Mouse (Mus musculus): ENCODE measurements around the gene Wfdc6b. TPM values are rescaled to one million over a fixed set of nuclear protein-coding genes. Genes with fewer than 3 reads are reported as not detected.

Gene Wfdc6b
- polyA plus RNA-seq, 1 experiment from 2014 or later = not detected

DNA sequence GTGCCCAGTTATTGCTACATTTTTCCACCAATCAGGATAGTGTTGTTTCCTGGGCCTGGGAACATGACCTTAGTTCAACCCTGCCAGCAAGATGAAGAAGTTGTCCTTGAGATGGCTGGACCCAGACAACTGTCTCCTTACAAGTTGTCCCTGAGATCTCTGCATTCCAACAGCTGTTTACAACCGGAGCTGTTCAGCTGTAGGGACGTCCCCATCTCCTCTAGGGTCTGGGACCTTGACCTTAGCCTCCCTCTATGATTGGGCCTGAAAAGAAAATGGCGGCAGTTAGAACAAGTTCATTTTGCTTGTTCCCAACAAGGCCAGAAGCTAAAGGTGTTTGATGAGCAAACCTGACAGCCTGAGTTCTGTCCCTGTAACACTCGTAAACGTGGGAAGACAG lies 5.7 kb downstream of the Wfdc6b start:
- 68% methylated on average over 5 of the region's 5 CpGs for WGBS
- Histone ChIP-seq H3K27me3 (replicated peaks; ENCODE audit: low read depth, poor library complexity, severe bottlenecking) (no peaks in the 10 kb centered on the region), H3K4me1 (no peaks in the 10 kb centered on the region), H3K36me3 (replicated peaks) (no peaks in the 10 kb centered on the region), H3K27ac (replicated peaks) (no peak overlapping the region), H3K9me3 (no peaks in the 10 kb centered on the region), H3K4me3 (no peak overlapping the region)
- no peak for DNase-seq (ENCODE audit: low spot score)

- DNase-seq (ENCODE audit: low spot score) = no peak
- Histone ChIP-seq H3K27me3 (replicated peaks; ENCODE audit: low read depth, poor library complexity, severe bottlenecking) (no peaks in the 10 kb centered on the region), H3K4me3 (no peak overlapping the region), H3K27ac (replicated peaks) (no peak overlapping the region), H3K36me3 (replicated peaks) (no peaks in the 10 kb centered on the region), H3K9me3 (no peaks in the 10 kb centered on the region), H3K4me1 (no peaks in the 10 kb centered on the region)
- 81% methylated on average over 4 of the region's 4 CpGs for WGBS
Observed at GRCm38 (mm10) chr2:164621775-164622174, 8.5 kb downstream of the Wfdc6b start.

DNA sequence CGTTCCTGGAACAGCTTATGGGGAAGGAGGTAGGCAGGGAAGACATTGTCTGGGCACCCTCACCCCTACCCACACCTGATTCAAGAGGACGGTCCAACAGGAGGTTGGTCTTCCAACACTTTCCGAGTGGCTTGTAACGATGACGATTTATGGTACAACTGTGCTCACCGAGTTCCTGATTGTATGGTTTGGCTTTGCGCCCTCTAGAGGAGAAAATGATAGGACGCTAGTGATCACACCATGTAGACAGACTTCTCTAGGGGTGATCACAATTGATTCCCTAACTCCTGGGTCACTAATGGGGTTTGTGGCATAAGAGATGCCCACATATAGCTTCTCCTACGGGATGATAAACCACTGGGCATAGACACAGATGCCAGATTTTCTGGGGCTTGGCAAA lies 21.9 kb downstream of the Wfdc6b start:
- H3K4me3 ChIP-seq = no peak overlapping the region
- no peaks in the 10 kb centered on the region for H3K27me3 ChIP-seq (replicated peaks; ENCODE audit: low read depth, poor library complexity, severe bottlenecking)
- no peak for DNase-seq (ENCODE audit: low spot score)
- 76% methylated on average over 9 of the region's 9 CpGs for WGBS
- H3K9me3 ChIP-seq = no peaks in the 10 kb centered on the region
- H3K36me3 ChIP-seq (replicated peaks) = no peaks in the 10 kb centered on the region
- no peak overlapping the region for H3K27ac ChIP-seq (replicated peaks)
- no peaks in the 10 kb centered on the region for H3K4me1 ChIP-seq

DNA sequence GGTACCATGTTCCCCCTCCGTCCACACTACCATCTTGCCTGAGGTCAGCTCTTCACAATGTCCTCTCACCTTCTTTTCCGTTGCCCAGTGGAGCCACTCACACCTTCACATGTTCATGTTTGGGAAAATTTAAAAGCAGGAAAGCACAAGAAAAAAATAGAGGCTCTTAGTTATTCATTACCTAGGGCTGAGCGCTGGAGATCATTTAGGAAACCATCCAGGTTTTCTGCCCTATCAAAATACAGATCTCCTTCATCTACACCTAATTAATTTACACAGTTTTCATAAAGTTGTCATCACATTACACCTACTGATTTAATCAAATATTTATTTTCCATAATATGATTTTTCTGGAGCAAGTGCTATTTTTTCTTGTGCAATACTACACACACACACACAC lies 25.4 kb downstream of the Wfdc6b start, which contains the start of gene Wfdc16:
Gene Wfdc16 (minus strand): TSS at position 101 of the 400 bp plus-strand sequence.
- Histone ChIP-seq H3K9me3 (no peaks in the 10 kb centered on the region), H3K36me3 (replicated peaks) (no peaks in the 10 kb centered on the region), H3K4me1 (no peaks in the 10 kb centered on the region), H3K27ac (replicated peaks) (no peak within 1 kb of the TSS), H3K4me3 (no peak within 1 kb of the TSS), H3K27me3 (replicated peaks; ENCODE audit: low read depth, poor library complexity, severe bottlenecking) (no peaks in the 10 kb centered on the region)
- WGBS = 86% methylated on average over 3 of the region's 3 CpGs
- DNase-seq (ENCODE audit: low spot score) = no peak

- H3K27ac ChIP-seq (replicated peaks) = no peak overlapping the region
- no peaks in the 10 kb centered on the region for H3K27me3 ChIP-seq (replicated peaks; ENCODE audit: low read depth, poor library complexity, severe bottlenecking)
- no peak overlapping the region for H3K4me3 ChIP-seq
- H3K4me1 ChIP-seq = no peaks in the 10 kb centered on the region
- no peak for DNase-seq (ENCODE audit: low spot score)
- 71% methylated on average over 7 of the region's 7 CpGs for WGBS
- no peaks in the 10 kb centered on the region for H3K9me3 ChIP-seq
- H3K36me3 ChIP-seq (replicated peaks) = no peaks in the 10 kb centered on the region
Observed at GRCm38 (mm10) chr2:164641129-164641528, 27.8 kb downstream of the Wfdc6b start.

- Histone ChIP-seq H3K27ac (replicated peaks) (no peak overlapping the region), H3K4me3 (no peak overlapping the region), H3K36me3 (replicated peaks) (no peaks in the 10 kb centered on the region), H3K27me3 (replicated peaks; ENCODE audit: low read depth, poor library complexity, severe bottlenecking) (no peaks in the 10 kb centered on the region), H3K4me1 (no peaks in the 10 kb centered on the region), H3K9me3 (no peaks in the 10 kb centered on the region)
- 85% methylated on average over 13 of the region's 13 CpGs for WGBS
- DNase-seq (ENCODE audit: low spot score) = no peak
Observed at GRCm38 (mm10) chr2:164641881-164642673, 28.8 kb downstream of the Wfdc6b start.

GRCm38 (mm10) chr2:164655858-164656257 lies 42.5 kb downstream of the Wfdc6b start, which contains the start of gene Wfdc10:
Gene Wfdc10, plus strand, starts transcription at chr2:164656046.
- no peaks in the 10 kb centered on the region for H3K4me1 ChIP-seq
- no peaks in the 10 kb centered on the region for H3K9me3 ChIP-seq
- H3K27ac ChIP-seq (replicated peaks) = no peak within 1 kb of the TSS
- no peaks in the 10 kb centered on the region for H3K36me3 ChIP-seq (replicated peaks)
- no peak within 1 kb of the TSS for H3K4me3 ChIP-seq
- 16% methylated on average over 11 of the region's 11 CpGs for WGBS
- H3K27me3 ChIP-seq (replicated peaks; ENCODE audit: low read depth, poor library complexity, severe bottlenecking) = no peaks in the 10 kb centered on the region
- peak; percentile 72 for DNase-seq (ENCODE audit: low spot score)

- Histone ChIP-seq H3K27me3 (replicated peaks; ENCODE audit: low read depth, poor library complexity, severe bottlenecking) (no peaks in the 10 kb centered on the region), H3K4me3 (no peak within 1 kb of the TSS), H3K9me3 (no peaks in the 10 kb centered on the region), H3K27ac (replicated peaks) (no peak within 1 kb of the TSS), H3K4me1 (no peaks in the 10 kb centered on the region), H3K36me3 (replicated peaks) (no peaks in the 10 kb centered on the region)
- 82% methylated on average over 9 of the region's 9 CpGs for WGBS
- DNase-seq (ENCODE audit: low spot score) = no peak
Observed at GRCm38 (mm10) chr2:164656483-164656882, 43.2 kb downstream of the Wfdc6b start, which contains the start of gene Wfdc9. Gene Wfdc9, minus strand, starts transcription at chr2:164656583.

DNA sequence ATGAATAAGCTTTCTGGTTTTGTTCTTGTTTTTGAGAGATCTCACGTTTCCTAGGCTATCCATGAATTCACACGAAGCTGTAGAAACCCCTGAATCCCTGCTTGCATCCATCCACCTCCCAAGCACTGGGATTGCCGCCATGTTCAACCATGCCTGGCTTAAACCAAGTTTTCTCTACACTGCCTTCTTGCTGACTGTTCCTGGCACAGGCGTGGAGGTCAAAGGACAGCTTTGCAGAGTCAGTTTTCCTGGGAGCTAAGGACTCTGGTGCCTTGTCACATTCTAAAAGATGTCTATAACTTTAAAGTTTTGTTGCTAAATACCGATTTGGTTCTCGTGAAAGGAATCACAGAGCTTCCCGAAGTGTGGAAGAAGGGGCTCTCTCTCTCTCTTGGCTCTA lies 51.5 kb downstream of the Wfdc6b start:
- no peaks in the 10 kb centered on the region for H3K27me3 ChIP-seq (replicated peaks; ENCODE audit: low read depth, poor library complexity, severe bottlenecking)
- H3K36me3 ChIP-seq (replicated peaks) = no peaks in the 10 kb centered on the region
- no peak overlapping the region for H3K27ac ChIP-seq (replicated peaks)
- no peak for DNase-seq (ENCODE audit: low spot score)
- WGBS = 85% methylated on average over 7 of the region's 7 CpGs
- H3K4me3 ChIP-seq = no peak overlapping the region
- 0 out of 2 replicates have a peak, but pooled peaks cover 5% of the 10 kb centered on the region for H3K9me3 ChIP-seq
- H3K4me1 ChIP-seq = no peaks in the 10 kb centered on the region

Other genes starting within 250 kb of the Wfdc6b start
- 0.46 TPM in 1 of 2 replicates, not detected in the other for gene Slpi, start 224.4 kb upstream of the Wfdc6b start, polyA plus RNA-seq (2016; fragmentation: Nextera tagmentation; extraction: Ambion mirVana)
- gene Rbpjl, start 210.4 kb upstream of the Wfdc6b start, polyA plus RNA-seq (2016; fragmentation: Nextera tagmentation; extraction: Ambion mirVana) = not detected in 2 replicates
- gene Matn4, start 208.4 kb upstream of the Wfdc6b start, polyA plus RNA-seq (2016; fragmentation: Nextera tagmentation; extraction: Ambion mirVana) = 0.23 and 0.85 TPM in 2 replicates
- 25.5 and 26.0 TPM in 2 replicates for gene Sdc4, start 169.6 kb upstream of the Wfdc6b start, polyA plus RNA-seq (2016; fragmentation: Nextera tagmentation; extraction: Ambion mirVana)
- gene Sys1, start 156.6 kb upstream of the Wfdc6b start, polyA plus RNA-seq (2016; fragmentation: Nextera tagmentation; extraction: Ambion mirVana) = 52.5 and 53.1 TPM in 2 replicates
- 3.1 and 3.2 TPM in 2 replicates for gene Gm20458, start 152.6 kb upstream of the Wfdc6b start, polyA plus RNA-seq (2016; fragmentation: Nextera tagmentation; extraction: Ambion mirVana)
- gene Trp53tg5, start 139.8 kb upstream of the Wfdc6b start, polyA plus RNA-seq (2016; fragmentation: Nextera tagmentation; extraction: Ambion mirVana) = not detected in 2 replicates
- gene Dbndd2, start 127.4 kb upstream of the Wfdc6b start, polyA plus RNA-seq (2016; fragmentation: Nextera tagmentation; extraction: Ambion mirVana) = 1.8 TPM in 2 replicates
- 34.8 and 38.1 TPM in 2 replicates for gene Pigt, start 116.0 kb upstream of the Wfdc6b start, polyA plus RNA-seq (2016; fragmentation: Nextera tagmentation; extraction: Ambion mirVana)
- 59.8 and 62.7 TPM in 2 replicates for gene Wfdc2, start 51.1 kb upstream of the Wfdc6b start, polyA plus RNA-seq (2016; fragmentation: Nextera tagmentation; extraction: Ambion mirVana)
- gene Spint3, start 40.1 kb upstream of the Wfdc6b start, polyA plus RNA-seq (2016; fragmentation: Nextera tagmentation; extraction: Ambion mirVana) = not detected in 2 replicates
- not detected in 2 replicates for gene Wfdc6a, start 28.1 kb upstream of the Wfdc6b start, polyA plus RNA-seq (2016; fragmentation: Nextera tagmentation; extraction: Ambion mirVana)
- not detected in 2 replicates for gene Eppin, start 19.9 kb upstream of the Wfdc6b start, polyA plus RNA-seq (2016; fragmentation: Nextera tagmentation; extraction: Ambion mirVana)
- gene Wfdc8, start 104 bp downstream of the Wfdc6b start, polyA plus RNA-seq (2016; fragmentation: Nextera tagmentation; extraction: Ambion mirVana) = not detected in 2 replicates
- not detected in 2 replicates for gene Wfdc16, start 25.3 kb downstream of the Wfdc6b start, polyA plus RNA-seq (2016; fragmentation: Nextera tagmentation; extraction: Ambion mirVana)
- not detected in 2 replicates for gene Wfdc10, start 42.5 kb downstream of the Wfdc6b start, polyA plus RNA-seq (2016; fragmentation: Nextera tagmentation; extraction: Ambion mirVana)
- not detected in 2 replicates for gene Wfdc9, start 43.1 kb downstream of the Wfdc6b start, polyA plus RNA-seq (2016; fragmentation: Nextera tagmentation; extraction: Ambion mirVana)
- gene Wfdc11, start 60.6 kb downstream of the Wfdc6b start, polyA plus RNA-seq (2016; fragmentation: Nextera tagmentation; extraction: Ambion mirVana) = not detected in 2 replicates
- 0.14 TPM in 1 of 2 replicates, not detected in the other for gene Wfdc13, start 71.6 kb downstream of the Wfdc6b start, polyA plus RNA-seq (2016; fragmentation: Nextera tagmentation; extraction: Ambion mirVana)
- gene Spint4, start 85.0 kb downstream of the Wfdc6b start, polyA plus RNA-seq (2016; fragmentation: Nextera tagmentation; extraction: Ambion mirVana) = not detected in 2 replicates
- not detected in 2 replicates for gene Spint5, start 101.8 kb downstream of the Wfdc6b start, polyA plus RNA-seq (2016; fragmentation: Nextera tagmentation; extraction: Ambion mirVana)
- 0.87 and 0.95 TPM in 2 replicates for gene Wfdc3, start 132.4 kb downstream of the Wfdc6b start, polyA plus RNA-seq (2016; fragmentation: Nextera tagmentation; extraction: Ambion mirVana)
- 85.1 and 88.8 TPM in 2 replicates for gene Dnttip1, start 132.5 kb downstream of the Wfdc6b start, polyA plus RNA-seq (2016; fragmentation: Nextera tagmentation; extraction: Ambion mirVana)
- 571 and 605 TPM in 2 replicates for gene Ube2c, start 156.4 kb downstream of the Wfdc6b start, polyA plus RNA-seq (2016; fragmentation: Nextera tagmentation; extraction: Ambion mirVana)
- gene Tnnc2, start 166.4 kb downstream of the Wfdc6b start, polyA plus RNA-seq (2016; fragmentation: Nextera tagmentation; extraction: Ambion mirVana) = not detected in 2 replicates
- gene Snx21, start 172.3 kb downstream of the Wfdc6b start, polyA plus RNA-seq (2016; fragmentation: Nextera tagmentation; extraction: Ambion mirVana) = 10.7 and 11.9 TPM in 2 replicates
- gene Acot8, start 191.4 kb downstream of the Wfdc6b start, polyA plus RNA-seq (2016; fragmentation: Nextera tagmentation; extraction: Ambion mirVana) = 13.9 and 15.8 TPM in 2 replicates
- 8.5 and 8.6 TPM in 2 replicates for gene Zswim3, start 191.6 kb downstream of the Wfdc6b start, polyA plus RNA-seq (2016; fragmentation: Nextera tagmentation; extraction: Ambion mirVana)
- gene Zswim1, start 209.2 kb downstream of the Wfdc6b start, polyA plus RNA-seq (2016; fragmentation: Nextera tagmentation; extraction: Ambion mirVana) = 24.2 and 27.1 TPM in 2 replicates
- gene Spata25, start 215.0 kb downstream of the Wfdc6b start, polyA plus RNA-seq (2016; fragmentation: Nextera tagmentation; extraction: Ambion mirVana) = not detected in 2 replicates
- 95.8 and 100 TPM in 2 replicates for gene Ctsa, start 219.4 kb downstream of the Wfdc6b start, polyA plus RNA-seq (2016; fragmentation: Nextera tagmentation; extraction: Ambion mirVana)
- gene Neurl2, start 219.9 kb downstream of the Wfdc6b start, polyA plus RNA-seq (2016; fragmentation: Nextera tagmentation; extraction: Ambion mirVana) = 4.8 and 5.4 TPM in 2 replicates
- 36.7 and 40.7 TPM in 2 replicates for gene Pltp, start 244.2 kb downstream of the Wfdc6b start, polyA plus RNA-seq (2016; fragmentation: Nextera tagmentation; extraction: Ambion mirVana)